Mouse (Mus musculus) heart, postnatal 0 days (tissue): Measurements from ENCODE around the gene Zrsr1. TPM values are rescaled to one million over a fixed set of nuclear protein-coding genes. Genes with fewer than 3 reads are reported as not detected.

Experiments used
- ATAC-seq: fragments of 200-750 bp; cut with Nextera tagmentation; 2 replicates; pipeline ENCODE4 v1.8.0; 2017; ENCODE audit warnings: low read depth, moderate number of reproducible peaks, moderate library complexity; ENCODE audit not compliant: insufficient read depth
- DNase-seq: peaks from one replicate; pipeline ENCODE4 v3.0.0-alpha.2; 2016; ENCODE audit warnings: low spot score
- H3K27ac ChIP-seq: fragments of 300-500 bp; sonication (generic); 2 replicates; pipeline ENCODE4 v1.5.1; 2014; ENCODE audit warnings: low read depth, mild to moderate bottlenecking
- H3K27me3 ChIP-seq: fragments of 300-500 bp; sonication (generic); 2 replicates; pipeline ENCODE4 v1.6.1; 2014; ENCODE audit warnings: low read length, mixed read lengths; ENCODE audit not compliant: control insufficient read depth, insufficient read depth
- H3K36me3 ChIP-seq: fragments of 300-500 bp; sonication (generic); replicated peaks from 2 replicates; pipeline ENCODE4 v1.6.1; 2014; ENCODE audit warnings: low read length, mixed read lengths; ENCODE audit not compliant: control insufficient read depth, insufficient read depth
- H3K4me1 ChIP-seq: fragments of 300-500 bp; sonication (generic); 2 replicates; pipeline ENCODE4 v1.6.1; 2014; ENCODE audit warnings: antibody characterized with exemption; ENCODE audit not compliant: control insufficient read depth, insufficient read depth
- H3K4me2 ChIP-seq: fragments of 300-500 bp; sonication (generic); 2 replicates; pipeline ENCODE4 v1.6.1; 2014; ENCODE audit warnings: low read depth, mild to moderate bottlenecking, low read length, moderate library complexity
- H3K4me3 ChIP-seq: fragments of 300-500 bp; sonication (generic); 2 replicates; pipeline ENCODE4 v1.5.1; 2014; ENCODE audit warnings: low read depth, low read length
- H3K9ac ChIP-seq: fragments of 300-500 bp; sonication (generic); replicated peaks from 2 replicates; pipeline ENCODE4 v1.6.1; 2014; ENCODE audit warnings: low read depth, low read length, mixed read lengths
- H3K9me3 ChIP-seq: fragments of 300-500 bp; sonication (generic); replicated peaks from 2 replicates; pipeline ENCODE4 v1.6.1; 2016; ENCODE audit warnings: low read length; ENCODE audit not compliant: control insufficient read depth
- CTCF ChIP-seq: IDR thresholded peaks from 2 replicates; pipeline ENCODE4 v1.5.1; 2016; ENCODE audit warnings: antibody characterized with exemption, control low read depth, low read depth
- EP300 ChIP-seq: IDR thresholded peaks from 2 replicates; pipeline ENCODE4 v1.6.1; 2016; ENCODE audit warnings: antibody characterized with exemption, low read depth
- WGBS: fragments of 180-500 bp; shearing (Covaris S2); extraction: QIAGEN DNeasy Blood & Tissue Kit; methylation state at CpG from one replicate; pipeline ENCODE4 v1.1.7; 2014; 5-methylcytosine and 5-hydroxymethylcytosine counted together
- polyA plus RNA-seq: library from polyadenylated mRNA; unstranded; fragments of >200 nt; fragmentation: Nextera tagmentation; extraction: Ambion mirVana; gene quantifications from 2 replicates; pipeline ENCODE4 v1.2.1, GENCODE M21; 2015
- total RNA-seq: library from RNA; depleted of rRNA; stranded (reverse); fragments of >200 nt; gene quantifications from 2 replicates; pipeline ENCODE4 v1.2.3, GENCODE M21; 2014; ENCODE audit warnings: low replicate concordance

Zrsr1 gene
- total and polyA plus RNA-seq, 2 experiments from 2014 or later: 2.0 TPM

DNA sequence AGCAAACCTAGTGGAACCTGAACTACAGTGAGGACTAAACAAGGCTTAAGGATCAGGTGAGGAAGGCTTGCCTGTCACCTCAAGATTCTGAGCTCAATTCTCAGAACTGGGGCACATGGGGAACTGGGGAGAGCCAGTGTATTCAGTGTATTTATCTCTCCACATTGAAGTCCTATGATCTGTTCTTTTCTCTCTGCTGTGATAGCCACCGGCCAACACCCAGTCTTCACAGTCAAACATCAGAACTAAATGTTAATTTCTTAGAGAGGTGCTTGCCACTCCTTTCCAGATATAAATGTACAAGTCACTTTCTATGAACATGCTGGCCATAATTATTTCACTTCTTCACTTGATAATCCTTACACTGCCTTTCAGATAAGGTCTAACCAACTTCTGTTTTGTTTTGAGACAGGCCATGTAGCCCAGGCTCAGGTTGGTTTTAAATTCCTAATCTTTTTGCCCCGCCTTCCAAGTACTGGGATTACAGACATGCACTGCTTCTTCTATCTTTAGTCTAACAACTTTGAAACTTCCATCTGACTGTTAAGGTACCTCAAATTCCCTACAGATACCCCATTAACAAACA, 40.4 kb upstream of the Zrsr1 start:
- Histone ChIP-seq H3K9me3 (no peaks in the 10 kb centered on the region), H3K27me3 (no peaks in the 10 kb centered on the region), H3K27ac (no peak overlapping the region), H3K9ac (no peak overlapping the region), H3K4me3 (no peak overlapping the region), H3K4me2 (no peak overlapping the region), H3K4me1 (peaks cover 8% of the 10 kb centered on the region; the same call in 1 of the 2 replicates), H3K36me3 (no peaks in the 10 kb centered on the region)
- TF ChIP-seq CTCF (no peak), EP300 (no peak)
- DNase-seq (no peak), ATAC-seq (no peak)
- WGBS: 89% methylated on average over 2 of the region's 2 CpGs

DNA sequence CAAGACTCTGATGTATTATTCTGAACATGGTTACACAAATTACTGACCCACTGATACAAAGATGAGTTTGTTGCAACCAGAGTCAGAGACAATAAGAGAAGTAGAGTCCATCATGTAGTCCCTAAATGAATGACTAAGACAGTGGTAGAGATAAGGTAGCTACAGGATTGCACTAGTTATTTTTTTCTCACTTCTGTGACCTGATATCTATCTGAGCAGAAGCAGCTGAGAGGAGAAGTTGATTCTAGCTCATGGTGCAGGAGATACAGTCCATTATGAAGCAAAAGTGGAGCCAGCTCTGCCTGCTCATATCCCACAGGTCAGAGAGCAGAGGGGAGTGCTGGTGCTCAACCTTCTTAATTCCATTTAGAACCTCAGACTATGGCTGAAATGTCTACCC, 39.6 kb upstream of the Zrsr1 start:
- Histone ChIP-seq H3K4me1 (peaks cover 8% of the 10 kb centered on the region; the same call in 1 of the 2 replicates), H3K27me3 (no peaks in the 10 kb centered on the region), H3K27ac (no peak overlapping the region), H3K9ac (no peak overlapping the region), H3K36me3 (no peaks in the 10 kb centered on the region), H3K4me3 (no peak overlapping the region), H3K4me2 (no peak overlapping the region), H3K9me3 (no peaks in the 10 kb centered on the region)
- TF ChIP-seq EP300 (no peak), CTCF (no peak)
- no peak for ATAC-seq
- no peak for DNase-seq

- TF ChIP-seq EP300 (no peak), CTCF (no peak)
- Histone ChIP-seq H3K4me1 (0 out of 2 replicates have a peak, but pooled peaks cover 4% of the 10 kb centered on the region), H3K9ac (no peak overlapping the region), H3K4me3 (no peak overlapping the region), H3K9me3 (no peaks in the 10 kb centered on the region), H3K36me3 (no peaks in the 10 kb centered on the region), H3K27me3 (no peaks in the 10 kb centered on the region), H3K27ac (no peak overlapping the region), H3K4me2 (no peak overlapping the region)
- WGBS: 68% methylated on average over 5 of the region's 5 CpGs
- ATAC-seq: no peak
- DNase-seq: no peak
These were observed 35.2 kb upstream of the Zrsr1 start for GRCm38 (mm10) chr11:22936446-22937125.

- ATAC-seq (no peak), DNase-seq (no peak)
- Histone ChIP-seq H3K36me3 (no peaks in the 10 kb centered on the region), H3K4me1 (0 out of 2 replicates have a peak, but pooled peaks cover 4% of the 10 kb centered on the region), H3K27me3 (no peaks in the 10 kb centered on the region), H3K4me3 (no peak overlapping the region), H3K9ac (no peak overlapping the region), H3K4me2 (no peak overlapping the region), H3K27ac (no peak overlapping the region), H3K9me3 (no peaks in the 10 kb centered on the region)
- TF ChIP-seq CTCF (no peak), EP300 (no peak)
- WGBS: 85% methylated on average over 4 of the region's 4 CpGs
These were observed 34.0 kb upstream of the Zrsr1 start for GRCm38 (mm10) chr11:22937716-22938316.

DNA sequence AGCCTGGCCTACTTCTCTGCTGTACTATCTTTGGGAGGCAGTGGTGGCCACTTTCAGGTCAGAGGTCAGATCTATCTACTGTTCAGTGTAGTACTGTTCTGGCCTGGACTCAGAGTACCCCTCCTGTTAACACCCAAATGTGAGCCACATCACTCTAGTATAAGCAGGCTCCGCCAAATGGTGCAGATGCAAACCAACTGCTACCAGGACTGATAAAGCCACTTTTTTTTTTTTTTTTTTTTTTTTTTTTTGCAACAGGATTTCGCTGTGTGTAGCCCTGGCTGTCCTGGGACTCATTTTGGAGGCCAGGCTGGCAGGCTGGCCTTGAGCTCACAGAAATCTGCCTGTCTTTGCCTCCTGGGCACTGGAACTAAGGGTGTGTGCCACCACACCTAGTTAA, 32.8 kb upstream of the Zrsr1 start:
- no peaks in the 10 kb centered on the region for H3K27me3 ChIP-seq
- H3K4me3 ChIP-seq: no peak overlapping the region
- no peak overlapping the region for H3K9ac ChIP-seq
- ATAC-seq (no peak), DNase-seq (no peak)
- WGBS: 65% methylated on average over 2 of the region's 2 CpGs
- H3K36me3 ChIP-seq: no peaks in the 10 kb centered on the region
- no peaks in the 10 kb centered on the region for H3K9me3 ChIP-seq
- TF ChIP-seq CTCF: no peak
- TF ChIP-seq EP300: no peak
- 0 out of 2 replicates have a peak, but pooled peaks cover 4% of the 10 kb centered on the region for H3K4me1 ChIP-seq
- no peak overlapping the region for H3K27ac ChIP-seq
- no peak overlapping the region for H3K4me2 ChIP-seq
